Mouse (Mus musculus) kidney, embryonic 15.5 days (tissue): ENCODE results near the gene Olfr1375. TPM values are rescaled to one million over a fixed set of nuclear protein-coding genes. Genes with fewer than 3 reads are reported as not detected.
"Not testable (repeated sequence)": the region's sequence is repeated elsewhere in the genome, so short reads cannot be mapped to it uniquely, and the experiment has no call there.

Experiments used
- ATAC-seq: fragments of 200-750 bp; cut with Nextera tagmentation; replicated peaks from 2 replicates; pipeline ENCODE4 v1.8.0; 2017; ENCODE audit warnings: moderate TSS enrichment; ENCODE audit not compliant: low FRiP score
- H3K27ac ChIP-seq: fragments of 300-500 bp; sonication (generic); 2 replicates; pipeline ENCODE4 v1.5.1; 2015; ENCODE audit warnings: mild to moderate bottlenecking, inconsistent platforms
- H3K27me3 ChIP-seq: fragments of 300-500 bp; sonication (generic); 2 replicates; pipeline ENCODE4 v1.6.1; 2015; ENCODE audit warnings: inconsistent platforms
- H3K36me3 ChIP-seq: fragments of 300-500 bp; sonication (generic); 2 replicates; pipeline ENCODE4 v1.6.1; 2015; ENCODE audit warnings: inconsistent platforms
- H3K4me1 ChIP-seq: fragments of 300-500 bp; sonication (generic); 2 replicates; pipeline ENCODE4 v1.6.1; 2015; ENCODE audit warnings: inconsistent platforms
- H3K4me2 ChIP-seq: fragments of 300-500 bp; sonication (generic); 2 replicates; pipeline ENCODE4 v1.6.1; 2015; ENCODE audit warnings: moderate library complexity, mild to moderate bottlenecking, inconsistent platforms
- H3K4me3 ChIP-seq: fragments of 300-500 bp; sonication (generic); replicated peaks from 2 replicates; pipeline ENCODE4 v1.5.1; 2015; ENCODE audit warnings: mild to moderate bottlenecking, inconsistent platforms
- H3K9ac ChIP-seq: fragments of 300-500 bp; sonication (generic); 2 replicates; pipeline ENCODE4 v1.6.1; 2015; ENCODE audit warnings: mild to moderate bottlenecking, inconsistent platforms
- H3K9me3 ChIP-seq: fragments of 300-500 bp; sonication (generic); replicated peaks from 2 replicates; pipeline ENCODE4 v1.6.1; 2016; ENCODE audit warnings: inconsistent platforms
- WGBS: fragments of 180-500 bp; shearing (Covaris S2); methylation state at CpG from one replicate; pipeline ENCODE4 v1.1.7; 2015; ENCODE audit warnings: mixed read lengths; 5-methylcytosine and 5-hydroxymethylcytosine counted together
- polyA plus RNA-seq: library from polyadenylated mRNA; unstranded; fragments of >200 nt; fragmentation: Nextera tagmentation; extraction: Ambion mirVana; gene quantifications from 2 replicates; pipeline ENCODE4 v1.2.1, GENCODE M21; 2015

Olfr1375 gene
- polyA plus RNA-seq, result not detected in 2 replicates

DNA sequence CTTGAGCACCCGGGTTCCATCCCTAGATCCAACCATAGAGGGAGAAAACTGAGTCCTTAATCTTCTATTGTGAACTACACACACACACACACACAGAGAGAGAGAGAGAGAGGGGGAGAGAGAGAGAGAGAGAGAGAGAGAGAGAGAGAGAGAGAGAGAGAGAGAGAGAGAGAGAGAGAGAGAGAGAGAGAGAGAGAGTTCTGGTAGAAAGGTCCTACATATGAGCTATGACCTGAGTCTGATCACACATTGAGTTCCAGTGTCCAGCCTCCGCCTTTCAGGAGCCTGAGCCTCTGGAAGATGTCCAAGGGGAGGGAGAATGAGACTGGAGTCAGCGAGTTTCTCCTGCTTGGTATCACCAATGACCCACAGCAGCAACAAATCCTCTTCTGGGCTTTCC is at the start of gene Olfr1375:
TSS of gene Olfr1375 (plus strand) at position 301 of the 400 bp plus-strand sequence.
- H3K4me2 ChIP-seq, H3K4me3 ChIP-seq, H3K9me3 ChIP-seq, H3K27me3 ChIP-seq, H3K27ac ChIP-seq, ATAC-seq, H3K36me3 ChIP-seq, H3K9ac ChIP-seq, H3K4me1 ChIP-seq: not testable (repeated sequence)
- 69% methylated on average over 3 of the region's 3 CpGs for WGBS

GRCm38 (mm10) chr11:51003296-51003695 is 44.6 kb upstream of the Olfr1375 start, which contains the start of gene Olfr51:
Gene Olfr51 (plus strand): TSS chr11:51003596.
- Histone ChIP-seq H3K4me1 (no peaks in the 10 kb centered on the region), H3K27ac (no peak within 1 kb of the TSS), H3K36me3 (no peaks in the 10 kb centered on the region), H3K27me3 (no peaks in the 10 kb centered on the region), H3K9me3 (no peaks in the 10 kb centered on the region), H3K4me3 (no peak within 1 kb of the TSS), H3K9ac (no peak within 1 kb of the TSS), H3K4me2 (no peak within 1 kb of the TSS)
- WGBS, result 76% methylated on average over 5 of the region's 5 CpGs
- ATAC-seq, result no peak

DNA sequence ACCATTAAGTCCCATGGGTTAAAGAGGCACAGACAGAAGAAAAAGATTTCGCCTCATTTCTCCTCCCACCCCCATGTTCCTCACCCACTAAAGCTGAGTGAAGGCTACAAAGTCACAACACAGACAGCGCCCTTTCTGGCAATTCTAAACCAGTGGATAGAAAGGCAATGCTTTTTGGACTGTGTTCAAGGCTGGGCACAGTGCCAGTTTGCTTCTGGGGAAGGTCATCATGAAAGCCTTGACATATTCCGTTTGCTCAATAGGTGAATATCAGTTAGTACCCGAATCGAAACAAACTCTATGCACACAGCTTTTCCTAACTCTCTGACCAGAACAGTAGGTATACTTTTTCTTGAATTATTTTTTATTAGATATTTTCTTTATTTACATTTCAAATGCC is 36.1 kb upstream of the Olfr1375 start:
- Histone ChIP-seq H3K4me2 (no peak overlapping the region), H3K9me3 (no peaks in the 10 kb centered on the region), H3K4me1 (no peaks in the 10 kb centered on the region), H3K4me3 (no peak overlapping the region), H3K9ac (no peak overlapping the region), H3K27me3 (no peaks in the 10 kb centered on the region), H3K27ac (no peak overlapping the region), H3K36me3 (no peaks in the 10 kb centered on the region)
- no peak for ATAC-seq
- WGBS, result 68% methylated on average over 5 of the region's 5 CpGs

DNA sequence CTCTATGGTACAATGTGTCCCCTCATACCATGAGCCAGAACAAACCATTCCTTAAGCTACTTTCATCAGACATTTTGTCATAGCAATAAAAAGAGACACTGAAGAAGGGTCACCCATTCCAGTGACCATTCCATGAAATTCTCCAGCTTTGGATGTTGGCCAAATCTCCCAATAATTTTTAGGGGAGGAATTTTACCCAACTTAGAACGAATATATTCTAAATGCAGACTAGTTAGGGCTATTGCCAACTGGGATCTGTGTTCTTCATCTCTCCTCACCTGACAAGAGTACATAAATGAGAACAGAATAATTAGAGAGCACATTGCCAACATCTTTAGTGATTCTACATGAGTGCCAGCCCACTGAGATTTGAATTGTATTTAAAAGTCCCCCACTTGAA is 34.0 kb upstream of the Olfr1375 start, which contains the start of gene Olfr54:
TSS of gene Olfr54 (plus strand) at position 301 of the 400 bp plus-strand sequence.
- ATAC-seq, result no peak
- Histone ChIP-seq H3K4me3 (no peak within 1 kb of the TSS), H3K27ac (no peak within 1 kb of the TSS), H3K9me3 (no peaks in the 10 kb centered on the region), H3K36me3 (no peaks in the 10 kb centered on the region), H3K9ac (no peak within 1 kb of the TSS), H3K4me2 (no peak within 1 kb of the TSS), H3K4me1 (no peaks in the 10 kb centered on the region), H3K27me3 (no peaks in the 10 kb centered on the region)
- WGBS, result 56% methylated on average over 1 of the region's 1 CpGs

DNA sequence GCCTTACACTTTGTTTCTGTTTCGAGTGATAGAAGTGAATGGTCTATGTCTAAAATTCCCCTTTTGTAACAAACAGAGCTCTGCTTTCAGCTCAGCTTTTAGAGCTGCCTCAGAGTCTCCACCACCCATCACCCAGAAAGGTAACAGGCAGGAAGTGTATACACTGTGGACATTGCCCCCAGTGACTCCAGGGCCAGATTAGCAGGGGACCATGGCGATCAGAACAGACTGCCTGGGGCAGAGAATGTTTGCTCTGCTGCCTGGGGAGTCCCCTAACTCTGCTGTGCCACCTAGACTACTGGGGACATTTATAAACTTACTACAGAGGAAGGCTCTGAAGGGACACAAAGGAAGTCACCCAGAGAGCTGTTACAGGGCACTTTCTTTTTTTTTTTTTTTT is 31.6 kb upstream of the Olfr1375 start:
- Histone ChIP-seq H3K4me3 (no peak overlapping the region), H3K36me3 (no peaks in the 10 kb centered on the region), H3K27me3 (no peaks in the 10 kb centered on the region), H3K9ac (no peak overlapping the region), H3K9me3 (no peaks in the 10 kb centered on the region), H3K4me2 (no peak overlapping the region), H3K4me1 (no peaks in the 10 kb centered on the region), H3K27ac (no peak overlapping the region)
- WGBS, result 67% methylated on average over 2 of the region's 2 CpGs
- no peak for ATAC-seq

GRCm38 (mm10) chr11:51026811-51027210 is 21.1 kb upstream of the Olfr1375 start:
- not testable (repeated sequence) for H3K36me3 ChIP-seq, ATAC-seq, H3K4me1 ChIP-seq, H3K4me3 ChIP-seq, H3K9ac ChIP-seq, H3K9me3 ChIP-seq, H3K27ac ChIP-seq, H3K4me2 ChIP-seq, H3K27me3 ChIP-seq
- 89% methylated on average over 11 of the region's 11 CpGs for WGBS

GRCm38 (mm10) chr11:51029381-51029780 is 18.5 kb upstream of the Olfr1375 start:
- H3K9me3 ChIP-seq, ATAC-seq: not testable (repeated sequence)

DNA sequence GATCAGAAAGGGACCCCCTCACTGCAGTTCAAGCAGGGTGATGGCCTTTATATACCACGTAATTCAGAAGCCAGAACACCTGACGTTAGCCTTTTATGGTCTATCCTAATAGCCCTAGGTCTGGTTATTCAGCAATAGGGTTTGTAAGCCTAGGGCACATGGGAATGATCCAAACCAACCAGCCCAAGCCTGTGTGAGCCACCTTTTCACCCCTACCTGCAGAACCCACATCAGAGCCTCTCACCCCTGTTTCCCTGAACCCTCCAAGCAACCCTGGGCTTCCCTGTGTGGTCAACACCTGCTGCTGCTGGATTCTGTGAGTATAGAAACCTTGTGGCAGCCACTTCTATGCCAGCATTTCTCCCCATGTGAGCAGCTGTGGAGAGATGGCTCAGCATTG is 17.7 kb upstream of the Olfr1375 start:
- Histone ChIP-seq H3K27me3 (no peaks in the 10 kb centered on the region), H3K4me3 (no peak overlapping the region), H3K4me2 (no peak overlapping the region), H3K36me3 (no peaks in the 10 kb centered on the region), H3K9me3 (no peaks in the 10 kb centered on the region), H3K27ac (no peak overlapping the region), H3K9ac (no peak overlapping the region), H3K4me1 (peaks cover 3% of the 10 kb centered on the region; the same call in 1 of the 2 replicates)
- no peak for ATAC-seq
- 49% methylated on average over 2 of the region's 2 CpGs for WGBS

More at GRCm38 (mm10) chr11:51029381-51029780, 18.5 kb upstream of the Olfr1375 start:
- not testable (repeated sequence) for H3K27ac ChIP-seq, H3K36me3 ChIP-seq, H3K4me1 ChIP-seq, H3K4me3 ChIP-seq, H3K4me2 ChIP-seq, H3K27me3 ChIP-seq, H3K9ac ChIP-seq
- 37% methylated on average over 8 of the region's 8 CpGs for WGBS

GRCm38 (mm10) chr11:51032851-51033250 is 15.1 kb upstream of the Olfr1375 start:
- WGBS, result 18% methylated on average over 1 of the region's 1 CpGs
- no peak for ATAC-seq

DNA sequence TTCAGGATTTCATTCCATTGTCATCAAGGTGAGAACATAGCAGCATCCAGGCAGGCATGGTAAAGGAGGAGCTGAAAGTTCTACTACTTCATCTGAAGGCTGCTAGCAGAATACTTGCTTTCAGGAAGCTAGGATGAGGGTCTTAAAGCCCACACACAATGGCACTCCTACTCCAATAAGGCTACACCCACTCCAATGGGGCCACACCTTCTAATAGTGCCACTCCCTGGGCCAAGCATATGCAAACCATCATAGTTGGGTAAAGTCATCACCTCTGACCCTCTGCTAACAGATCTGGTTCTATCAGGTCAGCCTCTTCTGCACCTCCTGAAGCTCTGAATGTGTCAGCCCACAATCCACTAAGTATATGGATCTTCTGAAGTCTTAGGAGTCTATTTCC is 13.8 kb upstream of the Olfr1375 start:
- not testable (repeated sequence) for H3K36me3 ChIP-seq, H3K4me3 ChIP-seq, H3K9ac ChIP-seq, H3K27ac ChIP-seq, H3K9me3 ChIP-seq, H3K4me2 ChIP-seq, ATAC-seq, H3K4me1 ChIP-seq, H3K27me3 ChIP-seq

More at GRCm38 (mm10) chr11:51032851-51033250, 15.1 kb upstream of the Olfr1375 start:
- Histone ChIP-seq H3K9ac (no peak overlapping the region), H3K9me3 (no peaks in the 10 kb centered on the region), H3K4me1 (peaks cover 3% of the 10 kb centered on the region; the same call in 1 of the 2 replicates), H3K36me3 (no peaks in the 10 kb centered on the region), H3K27ac (no peak overlapping the region), H3K4me2 (no peak overlapping the region), H3K27me3 (no peaks in the 10 kb centered on the region), H3K4me3 (no peak overlapping the region)

DNA sequence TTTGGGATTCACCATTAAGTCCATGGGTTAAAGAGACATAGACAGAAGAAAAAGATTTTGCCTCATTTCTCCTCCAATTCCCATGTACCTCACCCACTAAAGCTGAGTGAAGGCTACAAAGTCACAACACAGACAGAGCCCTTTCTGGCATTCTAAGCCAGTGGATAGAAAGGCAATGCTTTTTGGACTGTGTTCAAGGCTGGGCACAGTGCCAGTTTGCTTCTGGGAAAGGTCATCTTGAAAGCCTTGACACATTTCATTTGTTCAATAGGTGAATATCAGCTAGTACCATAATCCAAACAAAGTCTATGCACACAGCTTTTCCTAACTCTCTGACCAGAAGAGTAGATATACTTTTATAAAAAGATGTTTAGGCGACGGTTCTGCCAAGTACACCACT is 12.0 kb upstream of the Olfr1375 start:
- H3K9me3 ChIP-seq, result no peaks in the 10 kb centered on the region
- no peak overlapping the region for H3K4me3 ChIP-seq
- H3K4me1 ChIP-seq, result no peaks in the 10 kb centered on the region
- H3K36me3 ChIP-seq, result no peaks in the 10 kb centered on the region
- H3K4me2 ChIP-seq, result no peak overlapping the region
- H3K9ac ChIP-seq, result no peak overlapping the region
- no peaks in the 10 kb centered on the region for H3K27me3 ChIP-seq
- H3K27ac ChIP-seq, result no peak overlapping the region
- no peak for ATAC-seq
- WGBS, result 89% methylated on average over 2 of the region's 2 CpGs

DNA sequence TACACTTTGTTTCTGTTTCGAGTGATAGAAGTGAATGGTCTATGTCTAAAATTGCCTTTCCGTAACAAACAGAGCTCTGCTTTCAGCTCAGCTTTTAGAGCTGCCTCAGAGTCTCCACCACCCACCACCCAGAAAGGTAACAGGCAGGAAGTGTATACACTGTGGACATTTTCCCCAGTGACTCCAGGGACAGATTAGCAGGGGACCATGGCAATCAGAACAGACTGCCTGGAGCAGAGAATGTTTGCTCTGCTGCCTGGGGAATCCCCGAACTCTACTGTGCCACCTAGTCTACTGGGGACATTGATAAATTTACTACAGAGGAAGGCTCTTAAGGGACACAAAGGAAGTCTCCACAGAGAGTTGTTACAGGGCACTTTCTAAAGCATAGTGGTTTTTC is 3.1 kb upstream of the Olfr1375 start:
- not testable (repeated sequence) for ATAC-seq, H3K27me3 ChIP-seq, H3K9ac ChIP-seq, H3K9me3 ChIP-seq, H3K4me3 ChIP-seq, H3K4me1 ChIP-seq, H3K36me3 ChIP-seq, H3K27ac ChIP-seq, H3K4me2 ChIP-seq
- 72% methylated on average over 3 of the region's 3 CpGs for WGBS

DNA sequence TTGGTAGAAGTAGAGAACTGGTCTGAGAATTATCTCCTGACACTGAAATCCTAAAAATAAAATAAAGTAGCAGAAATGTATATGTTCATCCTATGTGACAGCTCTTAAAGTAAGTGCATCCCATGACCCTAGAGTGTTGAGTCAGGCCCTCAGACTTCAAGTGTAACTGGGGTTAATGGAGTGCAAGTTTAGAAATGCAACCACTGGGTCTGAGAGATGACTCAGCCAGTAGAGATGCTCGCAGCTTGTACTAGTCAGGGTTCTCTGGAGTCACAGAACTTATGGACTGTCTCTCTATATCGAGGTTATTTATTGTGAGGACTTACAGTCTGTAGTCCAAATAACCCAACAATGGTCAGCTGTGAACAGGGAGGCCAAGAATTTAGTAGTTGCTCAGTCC is 3.8 kb downstream of the Olfr1375 start:
- 55% methylated on average over 2 of the region's 2 CpGs for WGBS

More for the DNA sequence above, 3.8 kb downstream of the Olfr1375 start:
- Histone ChIP-seq H3K4me1 (no peaks in the 10 kb centered on the region), H3K9ac (no peak overlapping the region), H3K27me3 (no peaks in the 10 kb centered on the region), H3K36me3 (no peaks in the 10 kb centered on the region), H3K27ac (no peak overlapping the region), H3K4me3 (no peak overlapping the region), H3K4me2 (no peak overlapping the region), H3K9me3 (no peaks in the 10 kb centered on the region)
- ATAC-seq, result no peak
